Mouse (Mus musculus) neural tube, embryonic 11.5 days (tissue): Measurements from ENCODE around the gene Stpg3. TPM values are rescaled to one million over a fixed set of nuclear protein-coding genes. Genes with fewer than 3 reads are reported as not detected.
A peak's percentile ranks its signal among the peaks of the same experiment; 100 is the strongest.

ENCODE experiments used
- ATAC-seq: fragments of 200-750 bp; cut with Nextera tagmentation; 2 replicates; pipeline ENCODE4 v1.8.0; 2017; ENCODE audit warnings: moderate number of reproducible peaks, mild to moderate bottlenecking, moderate TSS enrichment, moderate library complexity; ENCODE audit not compliant: insufficient read depth, low FRiP score, low TSS enrichment
- DNase-seq: peaks from one replicate; pipeline ENCODE4 v3.0.0-alpha.2; 2015; ENCODE audit warnings: low spot score
- H3K27ac ChIP-seq: fragments of 300-500 bp; sonication (generic); 2 replicates; pipeline ENCODE4 v1.5.1; 2014; ENCODE audit warnings: low read depth, mild to moderate bottlenecking, low read length
- H3K27me3 ChIP-seq: fragments of 300-500 bp; sonication (generic); 2 replicates; pipeline ENCODE4 v1.6.1; 2014; ENCODE audit warnings: mild to moderate bottlenecking, low read length, mixed read lengths; ENCODE audit not compliant: control insufficient read depth, insufficient read depth
- H3K36me3 ChIP-seq: fragments of 300-500 bp; sonication (generic); 2 replicates; pipeline ENCODE4 v1.6.1; 2014; ENCODE audit warnings: mild to moderate bottlenecking, low read length, moderate library complexity, mixed read lengths; ENCODE audit not compliant: control insufficient read depth, insufficient read depth
- H3K4me1 ChIP-seq: fragments of 300-500 bp; sonication (generic); 2 replicates; pipeline ENCODE4 v1.6.1; 2014; ENCODE audit warnings: low read length, mixed read lengths; ENCODE audit not compliant: control insufficient read depth, insufficient read depth
- H3K4me2 ChIP-seq: fragments of 300-500 bp; sonication (generic); 2 replicates; pipeline ENCODE4 v1.6.1; 2014; ENCODE audit warnings: low read depth, mild to moderate bottlenecking, moderate library complexity
- H3K4me3 ChIP-seq: fragments of 300-500 bp; sonication (generic); 2 replicates; pipeline ENCODE4 v1.5.1; 2014; ENCODE audit warnings: low read depth, low read length
- H3K9ac ChIP-seq: fragments of 300-500 bp; sonication (generic); 2 replicates; pipeline ENCODE4 v1.6.1; 2014; ENCODE audit warnings: mild to moderate bottlenecking, low read length
- H3K9me3 ChIP-seq: fragments of 300-500 bp; sonication (generic); 2 replicates; pipeline ENCODE4 v1.6.1; 2016; ENCODE audit warnings: low read length; ENCODE audit not compliant: control insufficient read depth
- whole genome bisulfite sequencing: fragments of 180-500 bp; shearing (Covaris S2); extraction: QIAGEN DNeasy Blood & Tissue Kit; methylation state at CpG from one replicate; pipeline ENCODE4 v1.1.7; 2014; 5-methylcytosine and 5-hydroxymethylcytosine counted together
- polyA plus RNA-seq: library from polyadenylated mRNA; unstranded; fragments of >200 nt; fragmentation: Nextera tagmentation; extraction: Ambion mirVana; gene quantifications from 2 replicates; pipeline ENCODE4 v1.2.1, GENCODE M21; 2014

Stpg3 gene
- polyA plus RNA-seq, 1 experiment from 2014 or later: not detected

DNA sequence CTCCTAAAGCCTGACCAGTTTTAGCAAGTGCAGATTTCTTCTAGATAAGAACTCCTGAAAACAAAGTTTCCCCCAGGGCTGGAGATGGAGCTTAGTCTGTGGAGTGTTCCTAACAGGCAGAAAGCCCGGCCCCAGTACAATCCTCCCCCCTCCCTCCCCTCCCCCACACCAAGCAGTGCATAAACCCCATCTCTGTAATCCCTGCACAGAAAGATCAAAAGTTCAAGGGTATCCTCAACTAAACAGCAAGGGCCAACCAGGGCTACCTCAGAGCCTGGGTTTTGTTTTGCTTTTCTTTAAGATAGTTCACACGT, 45.8 kb downstream of the Stpg3 start:
- peak overlapping the region; percentile 71 for H3K4me2 ChIP-seq
- peak overlapping the region; percentile 71 for H3K27ac ChIP-seq
- no peaks in the 10 kb centered on the region for H3K9me3 ChIP-seq
- H3K36me3 ChIP-seq: no peaks in the 10 kb centered on the region
- no peak overlapping the region; the same call in 1 of the 2 replicates for H3K9ac ChIP-seq
- no peaks in the 10 kb centered on the region for H3K27me3 ChIP-seq
- peak; percentile 32; the same call in 1 of the 2 replicates for ATAC-seq
- H3K4me3 ChIP-seq: peak overlapping the region; percentile 36
- H3K4me1 ChIP-seq: peaks cover 36% of the 10 kb centered on the region
- no peak for DNase-seq
- 5% methylated on average over 2 of the region's 2 CpGs for WGBS

DNA sequence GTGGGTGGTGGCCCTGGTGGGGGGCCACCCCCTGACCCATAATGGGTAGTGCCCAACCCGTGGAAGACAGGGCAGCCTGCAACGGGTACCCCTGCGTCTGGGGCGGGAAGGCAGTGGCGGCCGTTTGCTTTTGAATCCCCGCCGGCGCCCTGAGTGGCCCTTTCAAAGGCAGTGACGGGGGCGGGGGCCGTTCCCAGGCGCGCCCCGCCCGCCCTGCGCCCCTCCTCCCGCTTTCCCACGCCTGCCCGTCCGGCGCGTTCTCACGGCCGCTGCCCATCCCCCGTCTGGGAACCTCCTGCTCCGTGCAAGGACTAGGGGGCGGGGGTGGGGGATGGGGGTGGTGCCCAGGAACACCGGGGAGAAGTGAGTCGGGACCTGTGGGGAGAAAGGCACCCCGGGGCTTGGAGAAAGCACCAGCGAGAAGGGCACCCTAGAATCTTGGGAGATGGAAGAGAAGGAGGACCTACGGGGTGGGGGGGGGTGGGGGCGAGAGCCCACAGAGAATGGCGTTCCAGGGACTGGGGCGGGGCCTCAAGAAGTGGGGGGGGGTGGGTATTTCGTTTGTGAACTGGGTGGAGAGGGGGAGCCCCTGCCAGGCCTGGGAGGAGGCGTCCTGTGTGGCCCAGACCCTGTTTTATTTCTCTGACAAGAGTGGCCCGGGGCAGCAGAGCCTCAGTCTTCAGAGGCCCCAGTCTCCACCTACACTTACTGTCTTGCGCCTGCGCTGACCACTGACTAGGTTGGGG, 46.3 kb downstream of the Stpg3 start:
- peaks cover 40% of the 10 kb centered on the region for H3K4me1 ChIP-seq
- H3K27me3 ChIP-seq: no peaks in the 10 kb centered on the region

DNA sequence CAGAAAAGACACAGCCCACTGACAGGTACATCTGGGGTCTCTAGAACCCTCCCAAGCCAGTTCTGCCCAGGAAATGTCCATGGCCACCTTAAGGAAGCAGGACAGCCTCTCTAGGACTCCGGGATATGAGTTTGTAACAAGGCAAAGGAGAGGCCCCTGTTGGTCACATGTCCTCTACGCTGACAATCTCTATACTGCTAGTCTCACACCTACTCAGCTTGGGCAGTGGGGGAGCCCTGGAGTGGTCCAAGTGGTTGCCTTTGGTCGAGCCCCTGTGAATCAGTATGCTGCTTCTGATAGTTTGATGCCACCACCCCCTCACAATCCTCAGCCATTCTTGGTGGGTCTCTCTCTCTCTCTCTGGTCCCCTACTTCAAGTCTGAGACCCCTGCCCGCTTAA, 47.0 kb downstream of the Stpg3 start:
- ATAC-seq: peak; percentile 31; the same call in 1 of the 2 replicates
- H3K36me3 ChIP-seq: no peaks in the 10 kb centered on the region
- peaks cover 40% of the 10 kb centered on the region for H3K4me1 ChIP-seq
- peak overlapping the region; percentile 71 for H3K4me2 ChIP-seq
- 14% methylated on average over 4 of the region's 4 CpGs for WGBS
- H3K4me3 ChIP-seq: peak overlapping the region; percentile 36
- peak overlapping the region; percentile 71 for H3K27ac ChIP-seq
- DNase-seq: no peak
- no peaks in the 10 kb centered on the region for H3K9me3 ChIP-seq
- H3K9ac ChIP-seq: peak overlapping the region; percentile 59
- H3K27me3 ChIP-seq: no peaks in the 10 kb centered on the region

More for the DNA sequence above, 46.3 kb downstream of the Stpg3 start:
- peak; percentile 90 for DNase-seq
- Histone ChIP-seq H3K27ac (peak overlapping the region; percentile 71), H3K4me3 (peak overlapping the region; percentile 36), H3K9ac (peak overlapping the region; percentile 59), H3K4me2 (peak overlapping the region; percentile 71), H3K36me3 (no peaks in the 10 kb centered on the region), H3K9me3 (no peaks in the 10 kb centered on the region)
- ATAC-seq: peak; percentile 83
- WGBS: under 1% methylated on average over 36 of the region's 41 CpGs

Other genes with a start within 250 kb of the Stpg3 start
- 144 and 147 TPM in 2 replicates for gene Mrpl41, start 239.5 kb downstream of the Stpg3 start, polyA plus RNA-seq
- gene Pnpla7, start 238.6 kb downstream of the Stpg3 start, polyA plus RNA-seq: 4.3 and 4.6 TPM in 2 replicates
- 52.6 and 56.1 TPM in 2 replicates for gene Nsmf, start 160.3 kb downstream of the Stpg3 start, polyA plus RNA-seq
- gene Entpd8, start 134.3 kb downstream of the Stpg3 start, polyA plus RNA-seq: not detected in 2 replicates
- 0.29 TPM in 1 of 2 replicates, not detected in the other for gene Noxa1, start 119.5 kb downstream of the Stpg3 start, polyA plus RNA-seq
- gene Nrarp, start 33.9 kb downstream of the Stpg3 start, polyA plus RNA-seq: 53.7 and 57.8 TPM in 2 replicates
- 1.6 and 1.9 TPM in 2 replicates for gene Tor4a, start 17.8 kb downstream of the Stpg3 start, polyA plus RNA-seq
- gene Nelfb, start 3.1 kb downstream of the Stpg3 start, polyA plus RNA-seq: 94.8 and 99.8 TPM in 2 replicates
- gene Fam166a, start 4.1 kb upstream of the Stpg3 start, polyA plus RNA-seq: not detected in 2 replicates
- gene Tubb4b, start 10.1 kb upstream of the Stpg3 start, polyA plus RNA-seq: 515 and 528 TPM in 2 replicates
- gene Slc34a3, start 19.7 kb upstream of the Stpg3 start, polyA plus RNA-seq: not detected in 2 replicates
- gene Rnf224, start 22.1 kb upstream of the Stpg3 start, polyA plus RNA-seq: not detected in 2 replicates
- gene Rnf208, start 27.6 kb upstream of the Stpg3 start, polyA plus RNA-seq: 29.9 and 34.0 TPM in 2 replicates
- gene Cysrt1, start 27.8 kb upstream of the Stpg3 start, polyA plus RNA-seq: not detected in 2 replicates
- gene AL732309.1, start 32.2 kb upstream of the Stpg3 start, polyA plus RNA-seq: 5.1 and 6.6 TPM in 2 replicates
- 11.4 and 13.0 TPM in 2 replicates for gene Tmem203, start 40.8 kb upstream of the Stpg3 start, polyA plus RNA-seq
- 4.0 and 5.3 TPM in 2 replicates for gene Tprn, start 48.0 kb upstream of the Stpg3 start, polyA plus RNA-seq
- 217 and 227 TPM in 2 replicates for gene Ssna1, start 57.8 kb upstream of the Stpg3 start, polyA plus RNA-seq
- 120 and 128 TPM in 2 replicates for gene Anapc2, start 57.8 kb upstream of the Stpg3 start, polyA plus RNA-seq
- gene Tmem210, start 73.5 kb upstream of the Stpg3 start, polyA plus RNA-seq: not detected in 2 replicates
- gene Lrrc26, start 75.3 kb upstream of the Stpg3 start, polyA plus RNA-seq: not detected in 2 replicates
- gene Grin1, start 104.5 kb upstream of the Stpg3 start, polyA plus RNA-seq: 2.5 and 3.7 TPM in 2 replicates
- 65.8 and 87.4 TPM in 2 replicates for gene Man1b1, start 117.7 kb upstream of the Stpg3 start, polyA plus RNA-seq
- gene Dpp7, start 141.7 kb upstream of the Stpg3 start, polyA plus RNA-seq: 16.2 and 20.6 TPM in 2 replicates
- gene Uap1l1, start 151.0 kb upstream of the Stpg3 start, polyA plus RNA-seq: 5.1 and 7.0 TPM in 2 replicates
- 49.2 and 53.7 TPM in 2 replicates for gene Sapcd2, start 157.7 kb upstream of the Stpg3 start, polyA plus RNA-seq
- gene Entpd2, start 181.2 kb upstream of the Stpg3 start, polyA plus RNA-seq: 0.12 TPM in 1 of 2 replicates, not detected in the other
- 133 TPM in 2 replicates for gene Npdc1, start 184.7 kb upstream of the Stpg3 start, polyA plus RNA-seq
- 0.11 TPM in 1 of 2 replicates, not detected in the other for gene Fut7, start 208.6 kb upstream of the Stpg3 start, polyA plus RNA-seq
- 5.0 and 5.6 TPM in 2 replicates for gene Abca2, start 214.1 kb upstream of the Stpg3 start, polyA plus RNA-seq
- 0.72 and 0.89 TPM in 2 replicates for gene Clic3, start 242.2 kb upstream of the Stpg3 start, polyA plus RNA-seq
- gene Paxx, start 246.5 kb upstream of the Stpg3 start, polyA plus RNA-seq: 22.0 and 26.3 TPM in 2 replicates